Mouse (Mus musculus): ENCODE results near the gene Fkbp2.
A peak's percentile ranks its signal among the peaks of the same experiment; 100 is the strongest.

The Fkbp2 gene

DNA sequence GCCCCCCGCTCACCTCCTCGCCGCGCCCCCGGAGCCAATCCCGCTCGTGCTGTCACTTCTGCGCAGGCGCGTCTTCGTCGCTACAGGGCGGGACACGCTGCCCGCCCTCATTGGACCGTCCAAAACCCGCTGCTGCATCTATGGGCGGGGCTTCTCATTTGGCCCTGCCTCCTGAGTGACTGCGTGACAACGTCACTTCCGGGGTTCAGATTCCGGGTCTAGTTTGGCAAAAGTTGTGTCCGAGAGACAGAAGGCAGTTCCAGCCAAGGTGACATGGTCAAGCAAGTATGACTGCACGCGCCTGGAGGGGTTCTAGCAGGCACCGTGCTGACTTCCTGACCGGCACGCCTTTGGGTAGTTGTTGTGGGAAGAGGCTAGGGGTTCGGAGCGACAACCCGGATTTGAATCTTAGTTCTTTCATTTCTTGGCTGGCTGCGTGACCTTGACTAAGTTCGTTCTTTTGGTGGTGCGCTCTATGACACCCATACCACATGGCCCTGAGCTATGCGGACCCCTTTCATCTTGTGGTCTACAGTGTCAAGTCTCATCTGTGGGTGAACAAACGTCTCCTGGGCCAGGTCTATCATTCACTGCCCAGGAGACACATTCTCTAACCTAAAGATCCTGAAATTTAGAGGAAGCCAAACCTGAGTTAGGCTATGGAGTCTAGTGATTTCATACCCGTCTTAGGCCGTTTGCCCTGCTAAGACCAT, at the start of gene Fkbp2:
Gene Fkbp2 (minus strand): TSS at position 121 of the 713 bp plus-strand sequence.
- DNase-seq (ENCODE audit: low spot score in 2 of 2) = peak; percentile 94 to 98

- DNase-seq (ENCODE audit: low spot score in 2 of 2) = no peak
Measured at GRCm38 (mm10) chr19:7029531-7029930, 49.2 kb upstream of the Fkbp2 start.

- DNase-seq (ENCODE audit: low spot score in 2 of 2) = peak in 1 of 2 experiments; percentile 62
Measured at GRCm38 (mm10) chr19:7020224-7020641, 39.9 kb upstream of the Fkbp2 start.

- DNase-seq (ENCODE audit: low spot score in 2 of 2) = peak; percentile 57 to 71
Measured at GRCm38 (mm10) chr19:7019191-7019590, 38.9 kb upstream of the Fkbp2 start, which contains the start of gene Fermt3. Gene Fermt3, minus strand, starts transcription at chr19:7019469.

- no peak for DNase-seq (ENCODE audit: low spot score in 2 of 2)
Measured at GRCm38 (mm10) chr19:7018546-7018945, 38.2 kb upstream of the Fkbp2 start.

- peak in 1 of 2 experiments; percentile 46 for DNase-seq (ENCODE audit: low spot score in 2 of 2)
Measured at GRCm38 (mm10) chr19:7017541-7018457, 37.5 kb upstream of the Fkbp2 start.

- no peak for DNase-seq (ENCODE audit: low spot score in 2 of 2)
Measured at GRCm38 (mm10) chr19:7014481-7015135, 34.3 kb upstream of the Fkbp2 start.

DNA sequence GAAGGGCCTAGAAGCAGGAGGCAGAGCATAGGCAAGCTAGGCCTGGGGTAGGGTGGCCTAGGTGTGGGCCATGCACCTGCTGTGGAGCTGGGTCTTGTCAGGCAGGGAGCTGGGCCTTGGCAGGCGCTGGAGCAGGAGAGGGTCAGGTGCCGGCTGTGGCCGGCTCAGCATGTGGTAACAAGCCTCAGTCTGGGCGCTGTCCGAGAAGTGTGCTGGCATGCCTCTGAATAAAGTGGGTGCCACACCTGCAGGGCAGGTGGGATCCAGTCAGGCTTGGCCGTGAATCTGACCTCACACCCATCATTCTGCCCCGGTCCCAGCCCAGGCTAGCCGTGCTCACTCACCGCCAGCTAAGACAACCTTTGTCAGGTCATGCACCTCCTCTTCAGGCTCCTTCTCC, 33.7 kb upstream of the Fkbp2 start:
- DNase-seq (ENCODE audit: low spot score in 2 of 2) = no peak

DNA sequence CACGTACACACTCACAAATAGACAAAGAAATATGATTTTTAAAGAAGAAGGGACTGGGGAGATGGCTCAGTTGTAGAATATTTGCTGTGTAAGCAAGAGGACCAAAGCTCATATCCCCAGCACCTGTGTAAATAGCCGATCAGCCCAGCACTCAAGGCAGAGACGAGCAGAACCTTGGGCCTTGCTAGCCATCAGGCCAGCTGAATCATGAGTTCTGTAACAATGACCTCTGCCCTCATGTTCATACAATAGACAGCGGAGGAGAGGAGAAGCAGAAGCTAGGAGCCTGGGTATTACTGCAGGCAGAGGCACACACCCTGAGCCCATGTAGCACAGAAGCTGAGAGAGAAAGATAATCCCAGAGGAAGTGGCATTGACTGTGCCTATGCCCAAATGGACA, 32.1 kb upstream of the Fkbp2 start:
- no peak for DNase-seq (ENCODE audit: low spot score in 2 of 2)

DNA sequence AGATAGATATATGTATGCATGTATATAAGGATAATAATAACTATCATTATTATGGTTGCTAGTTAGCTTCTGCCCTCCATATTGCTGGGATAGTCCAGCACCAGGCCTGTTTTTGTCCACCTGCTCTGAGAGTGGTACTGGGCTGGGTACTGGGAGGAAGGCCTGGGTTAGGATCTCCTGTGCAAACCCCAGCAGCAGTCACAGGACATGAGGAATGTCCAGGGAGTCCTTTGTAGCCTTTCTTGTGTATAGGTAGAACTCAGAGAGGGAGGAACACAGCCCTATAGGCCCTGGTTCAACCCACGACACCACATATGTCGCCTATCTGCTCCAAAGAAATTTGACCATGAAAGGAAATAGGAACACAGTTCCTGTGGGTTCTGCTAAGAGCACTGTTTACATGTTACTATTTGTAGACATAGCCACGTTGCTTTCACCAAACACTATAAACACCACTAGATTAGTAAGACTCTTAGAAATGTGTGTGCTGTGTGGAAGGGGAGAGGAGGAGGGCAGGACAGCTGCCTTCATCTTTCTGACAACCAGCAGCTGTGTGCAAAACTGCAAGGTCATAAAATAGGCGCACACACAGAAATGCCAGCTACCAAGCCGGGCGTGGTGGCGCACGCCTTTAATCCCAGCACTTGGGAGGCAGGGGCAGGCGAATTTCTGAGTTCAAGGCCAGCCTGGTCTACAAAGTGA, 26.7 kb upstream of the Fkbp2 start:
- no peak for DNase-seq (ENCODE audit: low spot score in 2 of 2)

DNA sequence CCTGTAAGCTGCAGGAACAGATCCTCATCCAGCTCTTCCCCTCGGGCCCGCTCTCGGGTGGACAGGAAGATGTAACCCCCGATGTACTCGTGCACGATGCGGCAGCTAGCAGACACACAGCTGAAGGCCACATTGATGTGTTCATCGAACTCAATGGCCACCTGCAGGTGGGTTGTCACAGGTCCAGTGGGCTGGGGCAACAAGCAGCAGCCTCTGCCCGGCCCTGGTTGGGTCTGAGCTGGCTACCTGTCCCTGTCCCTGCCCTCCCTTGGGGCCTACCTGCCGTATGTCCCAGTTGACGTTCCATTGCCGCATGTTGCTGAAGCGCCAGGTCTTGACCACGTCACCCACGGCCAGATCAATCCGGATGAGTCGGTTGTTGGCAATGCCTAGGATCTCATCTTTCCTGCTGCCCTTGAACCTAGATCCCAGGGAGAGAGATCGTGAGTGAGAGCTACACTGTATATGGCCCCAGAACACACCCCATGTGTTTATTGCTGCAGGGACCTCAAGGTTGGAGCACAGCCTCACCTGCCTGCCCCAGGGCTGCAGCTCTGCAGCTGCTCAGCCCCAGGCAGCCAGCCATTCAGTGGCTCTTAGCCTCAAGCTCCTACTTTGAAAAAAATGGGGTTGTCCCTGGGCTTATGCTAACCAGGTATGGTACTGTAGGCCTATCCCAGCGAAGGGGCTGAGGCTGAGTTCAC, 19.2 kb upstream of the Fkbp2 start:
- no peak for DNase-seq (ENCODE audit: low spot score in 2 of 2)

- no peak for DNase-seq (ENCODE audit: low spot score in 2 of 2)
Measured at GRCm38 (mm10) chr19:6997721-6998290, 17.5 kb upstream of the Fkbp2 start.

- peak; percentile 56 to 65 for DNase-seq (ENCODE audit: low spot score in 2 of 2)
Measured at GRCm38 (mm10) chr19:6996006-6996405, 15.7 kb upstream of the Fkbp2 start, which contains the start of the genes Nudt22 and Trpt1. Gene Nudt22, minus strand, starts transcription at chr19:6996117. Gene Trpt1, plus strand, starts transcription at chr19:6996131.

- no peak for DNase-seq (ENCODE audit: low spot score in 2 of 2)
Measured at GRCm38 (mm10) chr19:6995255-6995991, 15.1 kb upstream of the Fkbp2 start.

- DNase-seq (ENCODE audit: low spot score in 2 of 2) = no peak
Measured at GRCm38 (mm10) chr19:6994489-6994888, 14.2 kb upstream of the Fkbp2 start.

- DNase-seq (ENCODE audit: low spot score in 2 of 2) = no peak
Measured at GRCm38 (mm10) chr19:6994002-6994401, 13.7 kb upstream of the Fkbp2 start.

DNA sequence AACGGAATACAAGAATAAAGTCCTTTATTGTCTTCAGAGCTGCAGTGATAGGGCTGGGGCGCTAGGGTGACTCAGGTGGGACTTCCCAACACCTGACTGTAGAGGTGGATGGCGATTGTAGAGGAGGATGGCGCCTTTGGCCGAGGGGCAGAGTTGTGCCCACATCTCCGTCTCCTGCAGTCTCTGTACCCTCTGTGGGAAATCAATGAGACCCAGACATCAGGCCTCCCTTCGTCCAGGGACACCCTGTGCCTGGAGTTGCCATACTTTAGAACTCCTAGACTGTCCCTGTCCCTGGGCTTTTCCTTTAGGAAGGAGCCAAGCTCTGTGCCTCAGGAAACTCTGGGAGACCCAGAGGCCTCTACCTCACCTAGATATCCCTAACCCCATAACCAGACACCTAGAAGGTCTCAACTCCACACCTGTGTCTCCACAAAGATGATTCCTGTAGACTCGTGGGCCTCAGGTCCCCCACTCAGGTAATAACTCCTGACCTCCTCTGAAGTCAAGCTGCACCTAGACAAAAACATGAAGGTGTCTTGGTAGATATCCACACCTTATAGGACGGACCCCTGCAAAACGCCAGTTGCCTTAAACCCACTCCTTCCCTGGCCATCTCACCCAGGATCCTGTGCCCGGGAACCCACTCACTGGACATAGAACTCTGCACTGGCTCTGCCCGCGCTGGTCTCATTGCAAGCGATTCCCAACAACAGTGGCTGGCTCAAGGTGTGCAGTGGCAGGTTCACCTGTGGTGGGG, 12.9 kb upstream of the Fkbp2 start:
- DNase-seq (ENCODE audit: low spot score in 2 of 2) = no peak

GRCm38 (mm10) chr19:6992011-6992858, 11.9 kb upstream of the Fkbp2 start, which contains the start of gene Dnajc4:
Gene Dnajc4, minus strand, starts transcription at chr19:6992572.
- peak; percentile 90 to 94 for DNase-seq (ENCODE audit: low spot score in 2 of 2)

Measured in spleen, postnatal 14 days (tissue).